ENCODE assay signal across 8 mouse cellular contexts in the genomic region with DNA sequence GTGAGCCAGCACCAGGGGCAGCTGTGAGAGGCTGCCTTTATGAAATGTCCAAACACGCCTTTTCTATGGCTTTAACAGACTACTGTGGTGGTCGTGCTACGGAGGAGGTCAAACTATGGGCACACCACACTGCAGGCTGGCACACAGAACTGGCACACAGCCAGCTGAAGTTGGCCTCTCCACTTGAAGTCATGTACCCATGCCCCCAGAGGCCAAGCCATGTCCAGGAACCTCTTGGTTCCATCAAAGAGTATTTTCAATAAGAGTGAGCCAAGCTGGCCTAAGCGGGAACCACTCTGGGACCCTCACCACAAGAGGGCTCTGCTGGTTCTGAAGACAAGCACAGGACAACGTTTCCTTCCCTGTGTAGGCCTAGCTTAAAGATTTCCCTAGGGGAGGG. TPM values are rescaled to one million over a fixed set of nuclear protein-coding genes. Genes with fewer than 3 reads are reported as not detected.
DNase-seq lines count a peak whose midpoint lies in the region; ATAC-seq lines count a peak whose summit lies in the region.

No protein-coding gene starts in this region.

- no peak overlapping the region for H3K9ac ChIP-seq in embryonic facial prominence, embryonic 14.5 days (ENCODE audit: low read depth, low read length)
- H3K9ac ChIP-seq in intestine, embryonic 16.5 days (ENCODE audit: low read depth, low read length): no peak overlapping the region

- no peak for ATAC-seq in embryonic facial prominence, embryonic 14.5 days (ENCODE audit: low read depth)
- peak; percentile 38 for ATAC-seq in intestine, embryonic 16.5 days
- ATAC-seq in megakaryocyte, adult 5-6 weeks (ENCODE audit: poor library complexity, severe bottlenecking): no peak

- peak; percentile 27 to 53 for DNase-seq in heart, adult 18-20 months
- DNase-seq in heart, adult 11 months: no peak
- DNase-seq in embryonic facial prominence, embryonic 14.5 days (ENCODE audit: low spot score): peak; percentile 56
- peak; percentile 56 for DNase-seq in lung, postnatal 14 days
- no peak for DNase-seq in left cerebral cortex, postnatal 36 days (ENCODE audit: low spot score in 2 of 2)
- no peak for DNase-seq in spleen, postnatal 10 days (ENCODE audit: low spot score in 2 of 2)

- 78% methylated on average over 4 of the region's 5 CpGs for WGBS in embryonic facial prominence, embryonic 14.5 days
- WGBS in intestine, embryonic 16.5 days: 67% methylated on average over 5 of the region's 5 CpGs

- intact Hi-C loops in left cerebral cortex, postnatal 36 days (cut with DNase I): no loop called here

- H3K4me1 ChIP-seq in embryonic facial prominence, embryonic 14.5 days (ENCODE audit: control insufficient read depth, insufficient read depth, low read length): peaks cover 13% of the 10 kb centered on the region
- H3K4me1 ChIP-seq in intestine, embryonic 16.5 days (ENCODE audit: control insufficient read depth, insufficient read depth, low read length): peaks cover 17% of the 10 kb centered on the region

- H3K27me3 ChIP-seq in embryonic facial prominence, embryonic 14.5 days (replicated peaks; ENCODE audit: control insufficient read depth, insufficient read depth, low read length): no peaks in the 10 kb centered on the region
- no peaks in the 10 kb centered on the region for H3K27me3 ChIP-seq in intestine, embryonic 16.5 days (replicated peaks; ENCODE audit: control insufficient read depth, insufficient read depth, low read length)

- no peaks in the 10 kb centered on the region for H3K9me3 ChIP-seq in embryonic facial prominence, embryonic 14.5 days (ENCODE audit: control insufficient read depth, low read length)
- no peaks in the 10 kb centered on the region for H3K9me3 ChIP-seq in intestine, embryonic 16.5 days (ENCODE audit: control insufficient read depth, low read length)

- no peak overlapping the region for H3K4me2 ChIP-seq in embryonic facial prominence, embryonic 14.5 days (ENCODE audit: low read depth, low read length)
- H3K4me2 ChIP-seq in intestine, embryonic 16.5 days (ENCODE audit: low read depth, low read length): no peak overlapping the region

- no peak overlapping the region for H3K4me3 ChIP-seq in embryonic facial prominence, embryonic 14.5 days (ENCODE audit: low read depth, low read length)
- no peak overlapping the region for H3K4me3 ChIP-seq in intestine, embryonic 16.5 days (ENCODE audit: low read length)

- no peak overlapping the region; the same call in 1 of the 2 replicates for H3K27ac ChIP-seq in embryonic facial prominence, embryonic 14.5 days (replicated peaks; ENCODE audit: low read depth, low read length)
- no peak overlapping the region for H3K27ac ChIP-seq in intestine, embryonic 16.5 days (ENCODE audit: low read length)

- H3K36me3 ChIP-seq in embryonic facial prominence, embryonic 14.5 days (ENCODE audit: control insufficient read depth, insufficient read depth, low read length): no peaks in the 10 kb centered on the region
- no peaks in the 10 kb centered on the region for H3K36me3 ChIP-seq in intestine, embryonic 16.5 days (ENCODE audit: control insufficient read depth, insufficient read depth, low read length)

RNA-seq across cellular contexts. Expression of gene Wwc2, which starts 49.7 kb away (rescaled TPM):
- 10 to 100 TPM; 24.6 to 24.7 TPM for total RNA-seq in heart, adult 18-20 months (2021)
- 12.5 and 12.7 TPM in 2 replicates for polyA plus RNA-seq in embryonic facial prominence, embryonic 14.5 days (2014; fragmentation: Nextera tagmentation; extraction: Ambion mirVana)
- polyA plus RNA-seq in intestine, embryonic 16.5 days (2015; fragmentation: Nextera tagmentation; extraction: Ambion mirVana): 5.6 and 7.0 TPM in 2 replicates
- total RNA-seq in megakaryocyte, adult 5-6 weeks (2015): 2.0 and 2.1 TPM in 2 replicates
- 2.3 and 2.6 TPM in 2 replicates for total RNA-seq in megakaryocyte, adult 5-6 weeks (2017)
- 10 to 100 TPM; 25.8 to 26.3 TPM for total RNA-seq in left cerebral cortex, postnatal 36 days (2021)

Comparison
In these comparisons a context has a peak if more than half of its experiments do, and no peak if none do; other contexts are left out.
1. DNase-seq: peak in heart, adult 18-20 months (2 of 2), embryonic facial prominence, embryonic 14.5 days (single experiment) and lung, postnatal 14 days (single experiment); none in heart, adult 11 months (single experiment), left cerebral cortex, postnatal 36 days (0 of 2) and spleen, postnatal 10 days (0 of 2).
2. RNA of gene Wwc2, which starts 49.7 kb away (total RNA-seq): 25.8 to 26.3 TPM in left cerebral cortex, postnatal 36 days and 24.6 to 24.7 TPM in heart, adult 18-20 months; 2.0 to 2.6 TPM in megakaryocyte, adult 5-6 weeks; every median in the first group is over 4 times any median in the second.